Mouse (Mus musculus) liver, adult 2 months (tissue): ENCODE measurements at regions not wholly inside any gene's neighbourhood (a gene's known extent, or its start where the extent isn't known, plus 50 kb on each side); places are given as distances from the start of the nearest gene placed in this dataset.
"Not testable (repeated sequence)": the region's sequence is repeated elsewhere in the genome, so short reads cannot be mapped to it uniquely, and the experiment has no call there.

Experiments
- DNase-seq: peaks from one replicate; pipeline ENCODE4 v3.0.0-alpha.2; 2011; ENCODE audit warnings: low read depth, low spot score; ENCODE audit errors: extremely low read depth
- H3K27ac ChIP-seq: fragments of 200-500 bp; replicated peaks from 2 replicates; pipeline ENCODE4 v1.5.1; 2012; ENCODE audit warnings: low read depth, mild to moderate bottlenecking, control low read depth, inconsistent platforms, low read length; ENCODE audit not compliant: insufficient read depth
- H3K27me3 ChIP-seq: fragments of 200-500 bp; 2 replicates; pipeline ENCODE4 v1.6.1; 2012; ENCODE audit warnings: mild to moderate bottlenecking, moderate library complexity, low read length, inconsistent platforms; ENCODE audit not compliant: control insufficient read depth, insufficient read depth
- H3K36me3 ChIP-seq: fragments of 200-500 bp; 2 replicates; pipeline ENCODE4 v1.6.1; 2012; ENCODE audit warnings: low read length, inconsistent platforms; ENCODE audit not compliant: control insufficient read depth, insufficient read depth
- H3K4me1 ChIP-seq: fragments of 200-500 bp; 2 replicates; pipeline ENCODE4 v1.6.1; 2011; ENCODE audit warnings: low read length; ENCODE audit not compliant: control insufficient read depth, insufficient read depth
- H3K4me3 ChIP-seq: fragments of 200-500 bp; 2 replicates; pipeline ENCODE4 v1.5.1; 2011; ENCODE audit warnings: low read depth, mild to moderate bottlenecking, control low read depth, low read length, moderate library complexity; ENCODE audit not compliant: insufficient read depth
- H3K79me2 ChIP-seq: fragments of 200-500 bp; 2 replicates; pipeline ENCODE4 v1.6.1; 2012; ENCODE audit warnings: inconsistent platforms, mild to moderate bottlenecking, low read length, moderate library complexity; ENCODE audit not compliant: control insufficient read depth, insufficient read depth
- H3K9ac ChIP-seq: fragments of 200-500 bp; 2 replicates; pipeline ENCODE4 v1.6.1; 2012; ENCODE audit warnings: low read depth, mild to moderate bottlenecking, control low read depth, inconsistent platforms, low read length
- CTCF ChIP-seq: fragments of 200-500 bp; IDR thresholded peaks from 2 replicates; pipeline ENCODE4 v1.5.1; 2011; ENCODE audit warnings: low read depth, low read length, control low read depth
- POLR2A ChIP-seq: fragments of 200-500 bp; IDR thresholded peaks from 2 replicates; pipeline ENCODE4 v1.6.1; 2011; ENCODE audit warnings: low read length, control low read depth; ENCODE audit not compliant: insufficient read depth; ENCODE audit errors: extremely low read depth
- WGBS: fragments of 180-500 bp; shearing (Covaris S2); methylation state at CpG from one replicate; pipeline ENCODE4 v1.1.7; 2018; 5-methylcytosine and 5-hydroxymethylcytosine counted together

GRCm38 (mm10) chr2:3916365-3916764 lies 101.2 kb upstream of the Frmd4a start:
- Histone ChIP-seq H3K36me3 (no peaks in the 10 kb centered on the region), H3K27me3 (no peaks in the 10 kb centered on the region), H3K4me3 (no peak overlapping the region), H3K4me1 (no peaks in the 10 kb centered on the region), H3K79me2 (no peaks in the 10 kb centered on the region), H3K9ac (no peak overlapping the region), H3K27ac (no peak overlapping the region)
- 74% methylated on average over 3 of the region's 3 CpGs for WGBS
- no peak for DNase-seq
- TF ChIP-seq POLR2A (no peak), CTCF (no peak)

- WGBS: 82% methylated on average over 6 of the region's 6 CpGs
- H3K4me3 ChIP-seq: no peak overlapping the region
- H3K4me1 ChIP-seq: no peaks in the 10 kb centered on the region
- H3K27ac ChIP-seq: no peak overlapping the region
- no peak overlapping the region for H3K9ac ChIP-seq
- TF ChIP-seq CTCF: no peak
- TF ChIP-seq POLR2A: no peak
- H3K36me3 ChIP-seq: no peaks in the 10 kb centered on the region
- no peaks in the 10 kb centered on the region for H3K27me3 ChIP-seq
- no peaks in the 10 kb centered on the region for H3K79me2 ChIP-seq
- no peak for DNase-seq
Measured at GRCm38 (mm10) chr2:3918156-3918555, 99.4 kb upstream of the Frmd4a start.

GRCm38 (mm10) chr2:3919893-3920292 lies 97.6 kb upstream of the Frmd4a start:
- DNase-seq: no peak
- H3K4me3 ChIP-seq: no peak overlapping the region
- no peak overlapping the region for H3K27ac ChIP-seq
- WGBS: 70% methylated on average over 3 of the region's 3 CpGs
- H3K79me2 ChIP-seq: no peaks in the 10 kb centered on the region
- no peaks in the 10 kb centered on the region for H3K36me3 ChIP-seq
- no peaks in the 10 kb centered on the region for H3K4me1 ChIP-seq
- H3K9ac ChIP-seq: no peak overlapping the region
- TF ChIP-seq POLR2A (no peak), CTCF (no peak)
- no peaks in the 10 kb centered on the region for H3K27me3 ChIP-seq

- not testable (repeated sequence) for H3K27ac ChIP-seq, H3K36me3 ChIP-seq, H3K4me1 ChIP-seq, H3K9ac ChIP-seq, H3K4me3 ChIP-seq, H3K27me3 ChIP-seq, DNase-seq, H3K79me2 ChIP-seq
- 85% methylated on average over 2 of the region's 2 CpGs for WGBS
Measured at GRCm38 (mm10) chr2:3921084-3921483, 96.4 kb upstream of the Frmd4a start.

GRCm38 (mm10) chr2:3922739-3923138 lies 94.8 kb upstream of the Frmd4a start:
- no peaks in the 10 kb centered on the region for H3K27me3 ChIP-seq
- DNase-seq: no peak
- WGBS: 90% methylated on average over 4 of the region's 4 CpGs

GRCm38 (mm10) chr2:3924696-3925095 lies 92.8 kb upstream of the Frmd4a start:
- H3K4me1 ChIP-seq: no peaks in the 10 kb centered on the region
- DNase-seq: no peak
- no peaks in the 10 kb centered on the region for H3K79me2 ChIP-seq
- no peak overlapping the region for H3K4me3 ChIP-seq
- WGBS: 73% methylated on average over 6 of the region's 6 CpGs
- TF ChIP-seq POLR2A (no peak), CTCF (no peak)
- H3K27me3 ChIP-seq: no peaks in the 10 kb centered on the region
- no peaks in the 10 kb centered on the region for H3K36me3 ChIP-seq
- no peak overlapping the region for H3K9ac ChIP-seq
- H3K27ac ChIP-seq: no peak overlapping the region

More at GRCm38 (mm10) chr2:3922739-3923138, 94.8 kb upstream of the Frmd4a start:
- Histone ChIP-seq H3K4me1 (no peaks in the 10 kb centered on the region), H3K9ac (no peak overlapping the region), H3K79me2 (no peaks in the 10 kb centered on the region), H3K36me3 (no peaks in the 10 kb centered on the region), H3K4me3 (no peak overlapping the region), H3K27ac (no peak overlapping the region)
- TF ChIP-seq POLR2A: no peak
- no peak for TF ChIP-seq CTCF

GRCm38 (mm10) chr2:3925199-3925598 lies 92.3 kb upstream of the Frmd4a start:
- Histone ChIP-seq H3K9ac (no peak overlapping the region), H3K36me3 (no peaks in the 10 kb centered on the region), H3K4me3 (no peak overlapping the region), H3K27me3 (no peaks in the 10 kb centered on the region), H3K79me2 (no peaks in the 10 kb centered on the region), H3K4me1 (no peaks in the 10 kb centered on the region), H3K27ac (no peak overlapping the region)
- WGBS: 93% methylated on average over 3 of the region's 3 CpGs
- no peak for TF ChIP-seq POLR2A
- no peak for DNase-seq
